Mouse (Mus musculus): ENCODE results near the gene Ccdc47.

DNA sequence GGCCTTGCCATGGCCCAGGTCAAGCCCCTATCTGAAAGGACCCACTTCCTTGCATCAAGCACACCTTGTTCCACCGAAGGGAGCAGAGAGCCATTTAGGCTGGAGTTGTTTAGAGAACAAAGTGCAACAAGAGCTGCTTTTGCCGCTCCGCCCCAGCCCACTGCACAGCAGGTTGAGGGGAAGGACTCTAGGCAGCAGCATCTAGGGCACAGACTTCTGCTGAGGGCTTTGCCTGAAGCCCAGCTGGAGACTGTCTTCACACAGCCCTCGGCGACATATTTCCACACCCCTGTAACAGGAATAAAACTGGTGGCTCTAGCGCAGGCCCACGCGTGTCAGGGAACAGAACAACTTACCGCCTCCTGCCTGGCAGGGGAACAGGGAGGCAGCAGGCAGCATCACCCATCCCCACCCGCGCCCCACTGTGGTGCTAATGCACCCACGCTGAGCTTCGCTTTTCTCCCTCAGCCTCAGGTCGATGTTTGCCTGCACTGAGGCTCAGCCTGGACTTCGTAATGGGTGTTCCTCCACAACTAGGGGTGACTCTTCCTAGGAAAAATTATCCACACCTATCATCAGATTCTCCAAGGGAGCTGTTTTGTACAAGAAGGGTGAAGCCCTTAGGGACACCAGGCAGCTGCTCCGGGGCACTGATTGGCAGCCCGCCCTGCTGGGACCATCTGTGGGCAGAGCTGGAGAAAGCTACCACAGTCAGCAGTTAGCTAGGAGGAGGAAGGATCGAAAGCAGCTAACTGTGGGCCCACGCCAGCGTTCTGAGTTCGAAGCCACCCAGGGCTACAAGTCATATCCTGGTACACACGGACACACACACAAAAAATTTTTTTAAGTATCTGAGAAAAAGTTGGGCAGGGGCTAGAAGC, 55.1 kb downstream of the Ccdc47 start, which contains the start of the genes Gm10840 and Limd2:
- TF ChIP-seq CTCF (IDR thresholded peaks at IDR 0.05; ENCODE audit: borderline replicate concordance, control insufficient read depth, extremely low read depth, insufficient read depth, low read length, poor library complexity): peak; percentile 35; the same call in 1 of the 2 replicates
- no peak; the same call in 1 of the 2 replicates for TF ChIP-seq POLR2A (IDR thresholded peaks at IDR 0.05; ENCODE audit: control insufficient read depth, extremely low read depth, insufficient read depth, low read length, poor library complexity)
